Mouse (Mus musculus) heart, adult 2 months (tissue): Measurements from ENCODE around the gene Phlpp1.
A peak's percentile ranks its signal among the peaks of the same experiment; 100 is the strongest.

Experiments used
- CTCF ChIP-seq: fragments of 200-600 bp; IDR thresholded peaks from 2 replicates; pipeline ENCODE4 v1.8.1; 2022; ENCODE audit warnings: antibody characterized with exemption, mild to moderate bottlenecking, moderate library complexity
- EP300 ChIP-seq: fragments of 200-500 bp; IDR thresholded peaks from 2 replicates; pipeline ENCODE4 v1.6.1; 2011; ENCODE audit warnings: low read depth, low read length, control low read depth; ENCODE audit not compliant: insufficient read depth
- POLR2A ChIP-seq: fragments of 200-500 bp; IDR thresholded peaks from 2 replicates; pipeline ENCODE4 v1.6.1; 2011; ENCODE audit warnings: mild to moderate bottlenecking, low read depth, low read length, control low read depth; ENCODE audit not compliant: insufficient read depth

GRCm38 (mm10) chr1:106151846-106152245 lies 19.7 kb upstream of the Phlpp1 start:
- TF ChIP-seq CTCF (peak; percentile 59), POLR2A (no peak), EP300 (no peak)
